Mouse (Mus musculus): ENCODE measurements around the gene Mavs. TPM values are rescaled to one million over a fixed set of nuclear protein-coding genes. Genes with fewer than 3 reads are reported as not detected.

The Mavs gene
- total RNA-seq (2022), result 10 to 100 TPM; 45.2 to 50.0 (median 46.1) TPM

GRCm38 (mm10) chr2:131233307-131234126 is at the start of gene Mavs:
Mavs (plus strand) TSS chr2:131234063.
- peak; percentile 96 for DNase-seq

- DNase-seq, result no peak
Measured at GRCm38 (mm10) chr2:131186343-131186742, 47.5 kb upstream of the Mavs start.

- peak; percentile 73 for DNase-seq
Measured at GRCm38 (mm10) chr2:131186771-131187601, 46.9 kb upstream of the Mavs start, which contains the start of the genes Cdc25b and Spef1. Cdc25b (plus strand) TSS chr2:131186949. Spef1 (minus strand) TSS chr2:131187282.

GRCm38 (mm10) chr2:131187602-131187922 is 46.3 kb upstream of the Mavs start:
- DNase-seq, result no peak

- DNase-seq, result no peak
Measured at GRCm38 (mm10) chr2:131188311-131188710, 45.6 kb upstream of the Mavs start.

- no peak for DNase-seq
Measured at GRCm38 (mm10) chr2:131189521-131190309, 44.1 kb upstream of the Mavs start.

- no peak for DNase-seq
Measured at GRCm38 (mm10) chr2:131190344-131191004, 43.4 kb upstream of the Mavs start.

GRCm38 (mm10) chr2:131191005-131191390 is 42.9 kb upstream of the Mavs start:
- no peak for DNase-seq

- DNase-seq, result peak; percentile 22
Measured at GRCm38 (mm10) chr2:131196606-131197316, 37.1 kb upstream of the Mavs start.

- no peak for DNase-seq
Measured at GRCm38 (mm10) chr2:131200710-131201109, 33.2 kb upstream of the Mavs start.

GRCm38 (mm10) chr2:131201262-131201661 is 32.6 kb upstream of the Mavs start:
- no peak for DNase-seq

GRCm38 (mm10) chr2:131203816-131204409 is 29.9 kb upstream of the Mavs start:
- no peak for DNase-seq

GRCm38 (mm10) chr2:131204410-131204981 is 29.4 kb upstream of the Mavs start:
- peak; percentile 94 for DNase-seq

- no peak for DNase-seq
Measured at GRCm38 (mm10) chr2:131205521-131206182, 28.2 kb upstream of the Mavs start.

GRCm38 (mm10) chr2:131206778-131207177 is 27.1 kb upstream of the Mavs start, which contains the start of gene Ap5s1:
Ap5s1 (plus strand) TSS chr2:131207078.
- DNase-seq, result no peak

- DNase-seq, result no peak
Measured at GRCm38 (mm10) chr2:131208356-131208755, 25.5 kb upstream of the Mavs start.

- no peak for DNase-seq
Measured at GRCm38 (mm10) chr2:131209125-131209795, 24.6 kb upstream of the Mavs start.

- DNase-seq, result peak; percentile 94
Measured at GRCm38 (mm10) chr2:131209969-131210792, 23.7 kb upstream of the Mavs start.
